Mouse (Mus musculus): ENCODE measurements around the gene Pola2. TPM values are rescaled to one million over a fixed set of nuclear protein-coding genes. Genes with fewer than 3 reads are reported as not detected.

Pola2 gene
- polyA plus RNA-seq, 1 experiment from 2014 or later = 76.8 TPM

GRCm38 (mm10) chr19:5912103-5913006 lies 51.6 kb downstream of the Pola2 start:
- H3K27ac ChIP-seq = peak overlapping the region; percentile 79
- H3K27me3 ChIP-seq = no peaks in the 10 kb centered on the region
- H3K9ac ChIP-seq = peak overlapping the region; percentile 94
- peak overlapping the region; percentile 74 for H3K4me2 ChIP-seq
- peaks cover 31% of the 10 kb centered on the region for H3K4me1 ChIP-seq
- H3K36me3 ChIP-seq (replicated peaks) = peaks cover 5% of the 10 kb centered on the region; the same call in 1 of the 2 replicates
- under 1% methylated on average over 59 of the region's 59 CpGs for WGBS
- peak overlapping the region; percentile 82 for H3K4me3 ChIP-seq (replicated peaks)
- ATAC-seq (ENCODE audit: low FRiP score) = peak; percentile 92
- H3K9me3 ChIP-seq = no peaks in the 10 kb centered on the region

- Histone ChIP-seq H3K4me3 (replicated peaks) (peak overlapping the region; percentile 82), H3K9me3 (no peaks in the 10 kb centered on the region), H3K4me1 (peaks cover 31% of the 10 kb centered on the region), H3K9ac (peak overlapping the region; percentile 94), H3K27me3 (no peaks in the 10 kb centered on the region), H3K36me3 (replicated peaks) (peaks cover 13% of the 10 kb centered on the region), H3K4me2 (peak overlapping the region; percentile 74), H3K27ac (peak overlapping the region; percentile 79)
- ATAC-seq (ENCODE audit: low FRiP score) = no peak
- WGBS = 8% methylated on average over 14 of the region's 14 CpGs
These were observed 52.4 kb downstream of the Pola2 start for GRCm38 (mm10) chr19:5911430-5912102.

GRCm38 (mm10) chr19:5910221-5910620 lies 53.8 kb downstream of the Pola2 start:
- Histone ChIP-seq H3K36me3 (replicated peaks) (peaks cover 26% of the 10 kb centered on the region), H3K4me1 (peaks cover 31% of the 10 kb centered on the region), H3K27ac (peak overlapping the region; percentile 75), H3K9ac (peak overlapping the region; percentile 44; the same call in 1 of the 2 replicates), H3K9me3 (no peaks in the 10 kb centered on the region), H3K4me2 (peak overlapping the region; percentile 74), H3K27me3 (no peaks in the 10 kb centered on the region), H3K4me3 (replicated peaks) (peak overlapping the region; percentile 22)
- ATAC-seq (ENCODE audit: low FRiP score) = no peak
- 57% methylated on average over 6 of the region's 6 CpGs for WGBS

- Histone ChIP-seq H3K36me3 (replicated peaks) (peaks cover 56% of the 10 kb centered on the region), H3K9ac (no peak overlapping the region), H3K4me3 (replicated peaks) (no peak overlapping the region), H3K27ac (no peak overlapping the region), H3K9me3 (no peaks in the 10 kb centered on the region), H3K4me2 (no peak overlapping the region), H3K4me1 (peaks cover 23% of the 10 kb centered on the region), H3K27me3 (no peaks in the 10 kb centered on the region)
- WGBS = 94% methylated on average over 3 of the region's 3 CpGs
- no peak for ATAC-seq (ENCODE audit: low FRiP score)
These were observed 56.7 kb downstream of the Pola2 start for GRCm38 (mm10) chr19:5907275-5907674.

- Histone ChIP-seq H3K4me3 (replicated peaks) (peak within 1 kb of the TSS; percentile 70), H3K4me2 (peak within 1 kb of the TSS; percentile 80), H3K27me3 (no peaks in the 10 kb centered on the region), H3K36me3 (replicated peaks) (peaks cover 49% of the 10 kb centered on the region), H3K9me3 (no peaks in the 10 kb centered on the region), H3K9ac (peak within 1 kb of the TSS; percentile 94), H3K27ac (peak within 1 kb of the TSS; percentile 83), H3K4me1 (peaks cover 21% of the 10 kb centered on the region)
- ATAC-seq (ENCODE audit: low FRiP score) = peak; percentile 98
- 5% methylated on average over 36 of the region's 36 CpGs for WGBS
These were observed 69.9 kb downstream of the Pola2 start, which contains the start of gene Tigd3 for GRCm38 (mm10) chr19:5894002-5894678. Gene Tigd3, minus strand, starts transcription at chr19:5894149.

- no peaks in the 10 kb centered on the region for H3K9me3 ChIP-seq
- ATAC-seq (ENCODE audit: low FRiP score) = peak; percentile 57; the same call in 1 of the 2 replicates
- H3K9ac ChIP-seq = peak overlapping the region; percentile 94
- H3K36me3 ChIP-seq (replicated peaks) = peaks cover 45% of the 10 kb centered on the region
- H3K27me3 ChIP-seq = no peaks in the 10 kb centered on the region
- peak overlapping the region; percentile 70 for H3K4me3 ChIP-seq (replicated peaks)
- 11% methylated on average over 20 of the region's 31 CpGs for WGBS
- H3K4me2 ChIP-seq = peak overlapping the region; percentile 80
- peak overlapping the region; percentile 83 for H3K27ac ChIP-seq
- peaks cover 21% of the 10 kb centered on the region for H3K4me1 ChIP-seq
These were observed 70.6 kb downstream of the Pola2 start for GRCm38 (mm10) chr19:5893282-5894001.

GRCm38 (mm10) chr19:5892735-5893134 lies 71.3 kb downstream of the Pola2 start:
- peak overlapping the region; percentile 70 for H3K4me3 ChIP-seq (replicated peaks)
- WGBS = 91% methylated on average over 13 of the region's 13 CpGs
- peak overlapping the region; percentile 94; the same call in 1 of the 2 replicates for H3K9ac ChIP-seq
- ATAC-seq (ENCODE audit: low FRiP score) = no peak
- H3K4me1 ChIP-seq = peaks cover 21% of the 10 kb centered on the region
- H3K27ac ChIP-seq = no peak overlapping the region
- no peaks in the 10 kb centered on the region for H3K27me3 ChIP-seq
- H3K4me2 ChIP-seq = peak overlapping the region; percentile 80
- no peaks in the 10 kb centered on the region for H3K9me3 ChIP-seq
- peaks cover 40% of the 10 kb centered on the region for H3K36me3 ChIP-seq (replicated peaks)

GRCm38 (mm10) chr19:5892262-5892661 lies 71.7 kb downstream of the Pola2 start:
- H3K9me3 ChIP-seq = no peaks in the 10 kb centered on the region
- no peaks in the 10 kb centered on the region for H3K27me3 ChIP-seq
- H3K4me2 ChIP-seq = no peak overlapping the region
- no peak overlapping the region for H3K4me3 ChIP-seq (replicated peaks)
- no peak for ATAC-seq (ENCODE audit: low FRiP score)
- no peak overlapping the region for H3K27ac ChIP-seq
- peaks cover 35% of the 10 kb centered on the region for H3K36me3 ChIP-seq (replicated peaks)
- no peak overlapping the region for H3K9ac ChIP-seq
- peaks cover 21% of the 10 kb centered on the region for H3K4me1 ChIP-seq
- 96% methylated on average over 7 of the region's 7 CpGs for WGBS

- Histone ChIP-seq H3K36me3 (replicated peaks) (peaks cover 31% of the 10 kb centered on the region), H3K4me1 (peaks cover 21% of the 10 kb centered on the region), H3K27me3 (no peaks in the 10 kb centered on the region), H3K27ac (no peak overlapping the region), H3K9ac (no peak overlapping the region), H3K9me3 (no peaks in the 10 kb centered on the region), H3K4me3 (replicated peaks) (no peak overlapping the region), H3K4me2 (no peak overlapping the region)
- ATAC-seq (ENCODE audit: low FRiP score) = no peak
- WGBS = 94% methylated on average over 12 of the region's 12 CpGs
These were observed 72.3 kb downstream of the Pola2 start for GRCm38 (mm10) chr19:5891521-5892258.
